Mouse (Mus musculus) heart, adult 10 weeks (tissue): Measurements from ENCODE around the gene Dennd4c. TPM values are rescaled to one million over a fixed set of nuclear protein-coding genes. Genes with fewer than 3 reads are reported as not detected.

Experiments used
- polyA plus RNA-seq: library from polyadenylated mRNA; stranded (reverse); fragments of 350-450 nt; fragmentation: Illumina TruSeq; extraction: RNeasy Lipid Tissue Mini Kit (QIAGEN cat#74804); gene quantifications from one replicate; pipeline ENCODE4 v1.2.3, GENCODE M21; 2014; ENCODE audit warnings: low read depth, low replicate concordance

The Dennd4c gene
- 19.1 TPM for polyA plus RNA-seq

GRCm38 (mm10) chr4:86748336-86749291, at the start of gene Dennd4c:
Gene Dennd4c, plus strand, starts transcription at chr4:86748555.

GRCm38 (mm10) chr4:86857113-86858069, 109.0 kb downstream of the Dennd4c start, which contains the start of gene Rps6:
Gene Rps6, minus strand, starts transcription at chr4:86857412.

GRCm38 (mm10) chr4:86874146-86874847, 125.9 kb downstream of the Dennd4c start, which contains the start of gene Acer2:
Gene Acer2, plus strand, starts transcription at chr4:86874396.

Other genes starting within 250 kb of the Dennd4c start
- not detected for gene Saxo1, start 190.2 kb upstream of the Dennd4c start, polyA plus RNA-seq
- gene Rraga, start 172.9 kb upstream of the Dennd4c start, polyA plus RNA-seq, result 64.5 TPM
- gene Haus6, start 136.5 kb upstream of the Dennd4c start, polyA plus RNA-seq, result 3.3 TPM
- gene Plin2, start 78.5 kb upstream of the Dennd4c start, polyA plus RNA-seq, result 72.5 TPM
- 796 TPM for gene Rps6, start 108.9 kb downstream of the Dennd4c start, polyA plus RNA-seq
- gene Acer2, start 125.8 kb downstream of the Dennd4c start, polyA plus RNA-seq, result 17.0 TPM